In the genomic region with DNA sequence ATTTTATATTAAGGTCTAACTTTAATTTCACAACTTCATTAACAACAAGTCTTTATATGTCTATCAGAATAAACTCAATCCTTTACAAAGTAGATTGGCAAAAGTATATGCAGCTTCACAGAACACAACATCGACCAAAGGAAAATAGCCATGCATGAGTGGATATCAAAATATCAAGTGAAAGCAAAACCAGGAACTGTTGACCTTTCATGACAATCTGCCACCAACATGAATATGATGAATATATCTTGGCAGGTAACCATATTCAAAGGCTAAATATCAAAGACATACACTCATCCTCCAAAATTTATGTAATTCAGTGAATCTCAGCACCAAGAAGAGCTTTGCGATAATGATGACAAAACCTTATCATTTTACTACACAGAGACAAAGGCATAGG, we compare ENCODE assay signal across 15 mouse cellular contexts.
DNase-seq lines count a peak whose midpoint lies in the region.
"Had no signal": no experiment of that assay in that cellular context is flagged by ENCODE, and none has a peak within 500 bp of the region (broad histone marks: within the 10 kb centered on the region; RNA-seq: fewer than 3 reads in every experiment).

No protein-coding gene starts in this region.

- peak; percentile 54 for DNase-seq in cerebellum, adult 9-10 months
- DNase-seq in cerebellum, postnatal 25 days, result no peak
- DNase-seq in 3T3-L1 (ENCODE audit: low read depth, low spot score), result peak; percentile 2
- DNase-seq in brain, adult 2 months (ENCODE audit: low read depth, low spot score), result peak; percentile 69
- no peak for DNase-seq in lung, postnatal 25 days (ENCODE audit: low spot score)
- DNase-seq: adrenal gland, adult 8-10 months; adrenal gland, postnatal 14 days; adrenal gland, postnatal 36 days; B cell, adult 2 months; cerebellum, adult 11 months; cerebellum, adult 18-20 months; cerebellum, adult 8-10 months; cerebellum, postnatal 10 days; cerebellum, postnatal 36 days; embryo, embryonic 11 days had no signal

Comparison
In these comparisons a context has a peak if more than half of its experiments do, and no peak if none do; other contexts are left out.
1. DNase-seq: peak in cerebellum, adult 9-10 months (single experiment), 3T3-L1 (single experiment) and brain, adult 2 months (single experiment); none in cerebellum, postnatal 25 days (0 of 2) and lung, postnatal 25 days (single experiment).